Mouse (Mus musculus): Measurements from ENCODE around the gene Maz.

DNA sequence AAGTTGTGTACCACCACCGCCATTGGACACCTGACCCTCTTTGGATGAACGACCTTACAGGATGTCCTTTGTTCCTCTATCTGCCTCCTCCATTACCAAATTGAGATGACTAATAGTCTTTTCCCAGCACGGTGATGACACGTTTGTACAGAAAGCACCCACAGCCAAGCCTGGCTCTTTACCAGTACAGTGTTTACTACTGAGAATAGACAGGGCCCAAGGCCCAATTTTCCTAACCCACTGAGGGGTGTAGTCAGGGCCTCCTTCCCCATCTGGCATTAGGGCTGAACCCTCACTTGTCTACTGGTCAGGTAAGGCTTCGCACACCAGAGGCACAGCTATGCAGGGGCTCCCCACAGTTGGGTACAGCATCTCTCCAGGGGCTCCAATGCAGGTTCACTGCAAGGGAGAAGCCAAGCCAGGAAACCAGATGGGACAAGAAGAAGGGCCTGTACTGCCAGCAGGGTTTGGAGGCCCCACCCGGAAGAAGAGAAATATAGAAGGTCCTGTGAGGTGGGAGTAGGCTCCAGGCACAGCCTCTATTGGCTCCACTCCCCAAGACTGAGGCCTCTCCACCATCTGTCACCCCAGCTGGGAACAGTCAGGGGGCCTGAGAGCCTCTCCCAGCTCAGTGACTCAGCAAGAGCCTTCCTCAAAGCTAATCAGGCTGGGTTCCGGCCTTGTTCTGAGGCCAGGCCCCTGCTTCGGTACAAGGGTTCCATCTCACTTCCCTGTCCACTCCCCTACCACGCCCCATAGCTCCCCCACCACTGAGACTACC lies 18.4 kb downstream of the Maz start:
- TF ChIP-seq GATA1 (IDR thresholded peaks at IDR 0.05; ENCODE audit: low read length): no peak
- no peak for TF ChIP-seq TAL1 (IDR thresholded peaks at IDR 0.05; ENCODE audit: low read length)

Data from erythroblast, embryonic 14.5 days (primary cell).